Mouse (Mus musculus) thymus, postnatal 25 days (tissue): Measurements from ENCODE around the gene Dock9.

Experiments
- DNase-seq: peaks from one replicate; pipeline ENCODE4 v3.0.0; 2022

Dock9 gene

GRCm38 (mm10) chr14:121791112-121791511 lies 6.5 kb downstream of the Dock9 start:
- DNase-seq, result no peak

DNA sequence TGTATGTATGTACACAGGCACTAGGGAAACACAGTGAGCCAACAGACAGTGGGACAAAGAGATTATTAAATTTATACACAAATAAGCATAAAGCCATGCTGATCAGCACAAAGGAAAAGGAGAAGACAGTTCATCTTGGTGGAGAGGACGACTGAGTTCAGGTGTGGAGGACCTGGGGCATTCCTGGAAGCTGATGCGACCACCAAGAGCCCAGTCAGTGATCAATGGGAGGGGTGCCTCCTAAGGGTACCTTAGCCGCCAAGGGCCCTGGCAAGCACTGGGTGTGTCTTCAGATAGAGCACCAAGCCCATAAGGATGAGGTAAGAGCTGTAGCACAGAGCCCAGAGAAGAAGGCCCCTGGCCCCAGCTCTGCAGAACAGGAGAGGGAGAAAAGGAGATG lies 8.4 kb downstream of the Dock9 start:
- no peak for DNase-seq

- no peak for DNase-seq
Observed at GRCm38 (mm10) chr14:121788451-121788850, 9.2 kb downstream of the Dock9 start.

- DNase-seq, result no peak
Observed at GRCm38 (mm10) chr14:121787430-121787829, 10.2 kb downstream of the Dock9 start.

- DNase-seq, result no peak
Observed at GRCm38 (mm10) chr14:121786900-121787299, 10.7 kb downstream of the Dock9 start.

DNA sequence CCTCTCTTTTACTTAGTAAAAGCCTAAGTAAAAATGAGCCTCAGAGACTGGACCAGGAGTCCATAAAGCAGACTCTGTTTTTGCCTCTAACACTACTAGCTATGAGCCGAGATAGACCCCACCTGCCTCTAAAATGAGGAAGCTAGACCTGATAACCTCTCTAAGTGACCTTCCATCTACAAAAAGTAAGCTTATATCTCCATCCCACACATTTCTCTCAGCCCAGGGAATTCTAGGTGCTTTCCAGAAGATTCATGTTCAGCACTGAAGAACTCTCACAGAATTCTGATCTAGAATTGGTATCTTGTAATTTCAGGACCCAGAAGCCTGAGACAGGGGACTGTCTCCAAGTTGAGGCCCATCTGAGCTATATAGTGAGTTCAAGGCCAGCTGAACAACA lies 12.2 kb downstream of the Dock9 start:
- no peak for DNase-seq

DNA sequence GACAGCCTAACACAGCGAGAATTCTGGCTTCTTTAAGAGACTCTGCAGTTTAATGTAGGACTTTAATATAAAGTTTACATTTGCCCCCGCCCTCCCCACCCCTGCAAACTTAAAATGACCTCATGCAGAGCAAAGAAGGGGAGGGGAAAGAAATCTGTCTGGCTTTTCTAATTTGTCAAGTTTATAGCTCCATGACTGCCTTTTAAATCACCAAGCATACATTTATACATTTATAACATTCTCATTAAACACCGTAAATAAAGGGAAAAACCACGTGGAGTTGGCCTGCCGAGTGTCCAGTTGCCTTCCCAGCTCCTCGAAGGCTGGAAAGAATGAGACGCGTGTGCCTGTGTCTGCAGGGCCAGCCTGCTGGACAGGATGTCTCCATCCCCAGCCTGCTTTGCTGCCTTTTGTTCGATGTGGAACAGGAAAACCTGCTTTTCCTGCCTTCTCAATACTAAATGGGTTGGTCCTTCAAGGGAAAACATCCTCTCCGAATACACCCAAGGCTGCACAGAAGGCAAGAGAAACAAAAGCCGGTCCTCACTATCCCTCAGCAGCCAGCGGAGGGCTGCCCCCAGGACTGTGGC lies 16.6 kb downstream of the Dock9 start:
- DNase-seq, result no peak

DNA sequence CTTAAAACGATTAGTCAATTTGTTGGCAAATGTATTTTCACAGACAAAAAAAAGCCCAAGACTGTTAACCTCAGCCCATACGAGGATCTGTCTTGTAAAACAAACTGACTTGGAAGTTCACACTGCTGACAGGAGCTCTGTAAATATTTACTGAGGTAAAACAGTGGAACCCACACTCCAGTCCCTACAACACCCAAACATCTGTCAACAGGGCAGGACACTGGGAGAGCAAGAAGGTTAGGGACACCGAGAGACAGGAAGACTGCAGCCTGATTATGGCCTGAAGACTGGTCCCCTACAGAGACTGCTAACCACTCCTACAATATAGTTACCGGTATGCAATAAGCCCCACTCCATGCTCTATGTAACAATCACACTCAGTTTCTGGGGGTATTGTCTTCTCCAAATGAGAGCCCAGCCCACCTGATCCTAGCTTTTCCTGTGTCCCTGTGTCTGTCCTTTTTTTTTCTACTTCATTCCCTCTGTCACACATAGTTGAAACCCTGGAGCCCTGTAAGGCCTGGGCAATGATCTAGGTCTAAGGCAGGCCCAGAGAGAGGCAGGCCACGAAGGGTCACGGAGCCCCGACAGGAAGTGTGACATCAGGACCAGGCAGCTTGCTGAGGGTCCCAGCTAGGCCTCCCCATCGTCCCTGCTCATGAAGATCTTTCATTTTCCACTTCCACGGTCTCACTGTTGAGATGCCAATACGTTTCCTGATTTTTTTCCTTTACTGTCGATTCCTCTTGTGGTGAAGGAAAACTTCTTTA lies 17.3 kb downstream of the Dock9 start:
- no peak for DNase-seq

DNA sequence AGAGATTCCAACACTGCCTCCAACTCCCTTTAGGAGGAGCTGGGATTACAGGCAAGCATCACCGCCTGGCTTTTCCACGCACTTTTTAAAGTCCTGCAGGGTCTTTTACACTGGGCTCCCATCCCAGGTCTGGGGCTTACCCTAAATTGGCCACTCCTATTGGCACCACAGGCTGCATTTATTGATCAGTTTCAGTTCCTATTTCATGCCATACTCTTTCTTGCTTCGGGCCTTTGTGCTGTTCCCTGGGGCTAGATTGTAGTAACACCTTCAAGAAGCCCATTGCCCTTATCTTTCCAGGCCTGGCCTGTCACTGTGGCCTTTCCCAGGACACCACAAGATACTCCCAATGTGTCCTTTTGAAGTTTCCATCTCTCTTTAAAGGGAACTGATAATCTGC lies 18.0 kb downstream of the Dock9 start:
- DNase-seq, result no peak

DNA sequence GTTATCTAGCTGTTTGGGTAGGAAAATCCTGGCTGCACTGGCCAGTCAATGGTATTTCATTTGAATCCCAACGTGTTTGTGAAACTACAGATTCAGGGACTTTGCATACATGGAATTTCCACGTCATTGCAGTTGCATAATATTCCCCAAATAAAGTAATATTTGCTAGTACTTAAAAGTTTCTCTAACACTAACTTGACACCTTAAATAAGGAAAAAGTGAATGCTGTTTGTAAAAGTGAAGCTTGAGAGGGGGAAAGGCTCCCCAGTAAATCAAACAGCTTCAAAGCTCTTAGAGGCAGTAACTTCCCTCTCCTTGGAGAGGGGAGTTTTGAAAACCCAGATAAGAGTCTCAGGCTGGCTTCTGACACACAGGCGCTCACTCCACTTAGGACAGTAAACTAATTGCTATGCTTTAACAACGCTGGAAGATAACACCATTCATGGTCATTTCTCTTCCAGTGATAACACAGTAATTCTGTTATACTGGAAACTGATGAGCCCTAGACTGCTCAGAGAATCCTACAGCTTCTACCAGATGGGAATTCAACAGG lies 20.3 kb downstream of the Dock9 start:
- no peak for DNase-seq

- DNase-seq, result no peak
Observed at GRCm38 (mm10) chr14:121776749-121777148, 20.9 kb downstream of the Dock9 start.

GRCm38 (mm10) chr14:121762021-121762452 lies 35.6 kb downstream of the Dock9 start:
- no peak for DNase-seq

GRCm38 (mm10) chr14:121760403-121760802 lies 37.2 kb downstream of the Dock9 start:
- no peak for DNase-seq

GRCm38 (mm10) chr14:121754110-121754509 lies 43.5 kb downstream of the Dock9 start:
- no peak for DNase-seq

DNA sequence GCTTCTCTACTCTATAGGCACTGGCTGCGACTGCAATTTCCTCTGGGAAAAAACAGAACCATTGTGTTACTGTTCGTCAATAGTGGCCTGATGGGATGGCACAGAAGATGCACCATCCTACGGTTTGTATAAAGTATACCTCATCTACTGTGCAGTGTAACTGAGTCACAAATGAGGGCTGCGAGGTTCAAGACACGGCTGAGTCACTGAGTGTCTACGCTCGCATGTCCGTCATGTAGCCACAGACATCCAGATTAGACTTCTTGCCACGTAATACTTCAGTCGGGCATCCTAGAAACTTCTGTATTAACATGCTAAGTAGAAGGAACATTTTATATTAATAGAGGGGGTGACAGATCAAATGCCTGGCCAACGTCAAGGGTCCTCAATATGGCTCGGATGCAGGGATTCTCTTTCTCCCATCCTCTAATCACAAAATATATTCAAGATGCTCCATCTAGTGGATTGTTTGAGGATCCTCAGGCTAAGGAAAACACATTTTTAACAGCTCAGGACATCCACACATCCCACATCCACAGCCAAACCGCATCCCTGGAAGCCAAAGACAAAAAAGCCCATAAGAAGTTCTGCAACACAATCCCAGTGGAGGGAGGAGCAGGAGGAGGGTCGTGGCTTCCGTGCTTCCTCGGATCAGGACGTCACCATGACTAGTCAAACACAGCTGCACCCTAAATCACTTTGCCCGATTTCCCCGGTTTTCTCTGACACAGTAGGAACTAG lies 44.8 kb downstream of the Dock9 start:
- no peak for DNase-seq

- DNase-seq, result no peak
Observed at GRCm38 (mm10) chr14:121749606-121750005, 48.0 kb downstream of the Dock9 start.

DNA sequence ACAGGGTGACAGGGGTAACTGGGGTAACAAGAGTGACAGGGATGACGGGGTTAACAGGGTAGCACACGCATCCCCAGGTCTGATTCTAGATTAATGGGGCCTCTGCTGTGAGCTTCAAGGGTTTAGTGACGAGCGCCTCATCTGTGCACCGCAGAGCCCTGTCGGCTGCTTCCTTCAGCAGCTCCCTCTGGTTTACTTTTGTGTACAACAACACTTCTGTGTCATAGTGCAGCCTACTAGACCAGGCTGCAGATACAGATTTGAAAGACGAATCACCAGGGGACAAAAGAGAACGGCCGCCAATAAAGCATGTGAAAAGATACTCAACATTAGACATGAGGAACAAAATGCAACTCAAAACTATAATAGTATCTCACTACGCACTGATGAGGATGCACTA lies 48.6 kb downstream of the Dock9 start:
- DNase-seq, result no peak

- no peak for DNase-seq
Observed at GRCm38 (mm10) chr14:121747360-121747759, 50.3 kb downstream of the Dock9 start.

DNA sequence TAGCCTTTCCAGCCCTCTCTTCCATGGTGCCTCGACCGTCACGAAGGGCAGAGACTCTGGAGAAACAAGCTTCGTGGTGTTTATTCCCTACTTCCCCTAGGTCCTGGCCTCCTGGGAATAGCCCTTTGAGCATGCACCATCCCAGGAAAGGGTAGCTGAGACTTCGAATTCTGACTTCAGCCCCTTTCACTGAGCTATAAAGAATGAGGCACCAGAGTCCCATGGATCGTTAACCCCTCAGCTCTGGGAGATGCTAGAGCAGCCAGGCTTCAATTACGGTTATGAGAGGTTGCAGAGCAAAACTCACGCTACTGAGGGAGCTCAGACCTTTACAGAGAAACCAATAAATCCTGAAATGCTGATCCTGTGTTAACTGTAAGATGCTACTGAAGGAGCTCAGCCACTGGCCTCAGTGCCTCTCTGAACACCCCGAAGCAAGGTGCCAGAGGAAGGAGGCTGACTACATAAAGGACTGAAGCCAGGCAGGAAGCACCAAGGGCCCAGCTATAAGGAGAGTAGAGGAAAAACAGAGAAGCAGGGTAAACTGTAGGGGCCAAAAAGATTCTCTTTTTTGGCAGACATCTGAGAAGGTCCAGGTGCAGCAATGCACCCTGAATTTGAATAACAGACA lies 53.7 kb downstream of the Dock9 start:
- DNase-seq, result no peak

GRCm38 (mm10) chr14:121738431-121739403 lies 58.9 kb downstream of the Dock9 start:
- DNase-seq, result peak; percentile 5

DNA sequence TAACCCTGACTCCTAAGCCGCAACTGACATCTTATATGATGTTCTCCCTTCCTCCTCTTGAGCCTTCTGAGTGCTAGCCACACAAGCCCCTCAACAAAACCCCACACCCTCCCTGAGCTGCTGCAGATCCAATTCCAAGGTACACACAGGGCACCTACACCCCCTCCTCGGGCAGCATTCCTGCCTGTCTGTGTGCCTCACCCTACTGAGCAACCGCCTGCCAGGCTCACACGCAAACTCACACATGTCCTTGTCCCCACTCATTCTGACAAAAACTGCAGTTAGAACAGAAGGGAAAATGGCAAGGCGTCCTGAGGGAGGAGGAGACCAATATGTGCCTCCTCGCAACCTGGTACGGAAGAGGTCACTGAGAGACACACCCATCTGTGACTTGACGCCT lies 60.4 kb downstream of the Dock9 start:
- no peak for DNase-seq

- DNase-seq, result no peak
Observed at GRCm38 (mm10) chr14:121735678-121736077, 62.0 kb downstream of the Dock9 start.
